Mouse (Mus musculus): ENCODE data around the gene Odf2l. TPM values are rescaled to one million over a fixed set of nuclear protein-coding genes. Genes with fewer than 3 reads are reported as not detected.

The Odf2l gene
- total RNA-seq (2021): 10 to 100 TPM; 10.0 to 10.8 TPM

DNA sequence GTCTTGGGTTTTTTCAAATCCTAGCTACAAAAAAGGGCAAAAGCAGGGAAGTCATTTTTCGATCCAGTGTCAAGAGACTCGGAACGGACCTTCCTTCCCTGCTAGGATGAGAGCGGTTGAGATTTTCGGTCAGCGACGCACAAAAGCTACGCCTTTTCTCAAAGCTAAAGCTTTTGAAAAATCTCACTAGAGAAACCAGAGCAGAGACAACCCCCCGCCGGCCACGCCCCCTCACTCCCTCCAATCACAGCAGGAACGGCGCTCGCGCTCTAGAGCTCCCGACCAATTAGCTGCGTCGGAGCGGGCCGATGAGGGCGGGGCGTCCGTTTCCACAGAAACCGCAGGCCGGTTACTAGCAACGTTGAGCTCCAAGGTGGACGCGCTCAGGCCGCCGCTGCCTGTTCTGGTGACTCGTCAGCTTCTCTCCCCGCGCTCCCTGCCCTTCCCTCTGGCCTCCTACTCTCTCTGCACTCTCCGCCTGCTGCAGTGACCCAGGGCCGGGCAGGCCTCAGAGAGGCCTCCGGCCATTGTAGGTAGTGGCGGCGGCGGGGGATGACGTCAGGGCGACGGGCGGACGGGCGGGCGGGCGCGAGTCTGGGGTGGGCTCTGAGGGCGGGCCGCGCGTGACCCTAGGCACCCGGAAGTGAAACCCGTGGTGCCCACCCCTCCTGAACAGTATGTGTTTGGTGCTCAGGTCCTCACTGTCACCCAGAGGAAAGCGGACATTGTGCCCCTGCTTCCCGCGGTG is at the start of gene Odf2l:
Odf2l (plus strand) TSS at position 335 of the 748 bp plus-strand sequence.
- intact Hi-C loops (cut with DNase I): no loop called here
- DNase-seq (ENCODE audit: low spot score): peak; percentile 95

GRCm38 (mm10) chr3:145068964-145069363 is 49.4 kb upstream of the Odf2l start:
- DNase-seq (ENCODE audit: low spot score): no peak
- intact Hi-C loops (cut with DNase I): no loop called here

GRCm38 (mm10) chr3:145072339-145072738 is 46.0 kb upstream of the Odf2l start:
- intact Hi-C loops (cut with DNase I): no loop called here
- DNase-seq (ENCODE audit: low spot score): no peak

DNA sequence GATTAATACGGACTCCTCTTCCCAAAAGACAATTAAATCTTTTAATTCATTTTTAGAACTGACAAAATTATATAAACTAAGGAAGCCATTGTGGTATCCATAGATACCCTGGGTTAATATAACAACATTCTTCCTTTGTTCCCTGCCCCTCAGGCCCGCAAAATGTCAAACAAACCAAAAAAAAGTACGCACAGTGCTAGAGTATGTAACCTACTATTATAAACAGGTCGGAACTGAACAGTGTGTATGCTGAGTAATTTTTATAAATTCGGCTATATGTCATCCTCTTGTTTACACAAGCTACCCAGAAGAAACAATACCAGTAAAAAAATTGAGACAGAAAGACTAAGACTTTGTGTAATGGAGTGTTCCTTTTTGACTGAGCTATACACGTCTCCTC is 40.0 kb upstream of the Odf2l start:
- DNase-seq (ENCODE audit: low spot score): no peak
- intact Hi-C loops (cut with DNase I): no loop called here

DNA sequence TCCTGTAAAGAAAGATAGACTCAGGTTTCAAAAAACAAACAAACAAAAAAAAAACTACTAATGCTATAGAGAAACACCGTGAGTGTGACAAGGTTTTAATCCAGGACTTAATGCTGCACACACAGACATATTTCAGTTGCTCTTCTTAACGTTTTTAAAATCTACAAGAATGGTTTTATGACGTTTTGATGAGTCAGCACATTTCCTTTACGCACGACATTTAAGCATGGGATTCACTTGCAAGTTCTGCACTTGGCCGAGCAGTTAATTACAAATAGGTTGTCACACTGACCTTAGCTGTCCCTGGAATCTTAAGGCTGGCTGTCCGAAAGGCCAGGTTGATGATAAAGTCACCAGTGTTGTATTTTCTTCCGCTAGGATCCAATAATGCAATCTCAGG is 37.5 kb upstream of the Odf2l start:
- DNase-seq (ENCODE audit: low spot score): no peak
- intact Hi-C loops (cut with DNase I): no loop called here

GRCm38 (mm10) chr3:145083081-145083480 is 35.3 kb upstream of the Odf2l start:
- DNase-seq (ENCODE audit: low spot score): no peak
- intact Hi-C loops (cut with DNase I): no loop called here

- intact Hi-C loops (cut with DNase I): no loop called here
These were observed 32.2 kb upstream of the Odf2l start for GRCm38 (mm10) chr3:145086180-145086579.

GRCm38 (mm10) chr3:145087857-145088598 is 30.4 kb upstream of the Odf2l start:
- no peak for DNase-seq (ENCODE audit: low spot score)
- intact Hi-C loops (cut with DNase I): no loop called here

More at GRCm38 (mm10) chr3:145086180-145086579, 32.2 kb upstream of the Odf2l start:
- DNase-seq (ENCODE audit: low spot score): no peak

GRCm38 (mm10) chr3:145099291-145099690 is 19.1 kb upstream of the Odf2l start, which contains the start of gene Clca2:
Gene Clca2, minus strand, starts transcription at chr3:145099443.
- intact Hi-C loops (cut with DNase I): no loop called here
- no peak for DNase-seq (ENCODE audit: low spot score)

- DNase-seq (ENCODE audit: low spot score): peak; percentile 51
- intact Hi-C loops (cut with DNase I): no loop called here
These were observed 16.4 kb upstream of the Odf2l start for GRCm38 (mm10) chr3:145101891-145102555.

DNA sequence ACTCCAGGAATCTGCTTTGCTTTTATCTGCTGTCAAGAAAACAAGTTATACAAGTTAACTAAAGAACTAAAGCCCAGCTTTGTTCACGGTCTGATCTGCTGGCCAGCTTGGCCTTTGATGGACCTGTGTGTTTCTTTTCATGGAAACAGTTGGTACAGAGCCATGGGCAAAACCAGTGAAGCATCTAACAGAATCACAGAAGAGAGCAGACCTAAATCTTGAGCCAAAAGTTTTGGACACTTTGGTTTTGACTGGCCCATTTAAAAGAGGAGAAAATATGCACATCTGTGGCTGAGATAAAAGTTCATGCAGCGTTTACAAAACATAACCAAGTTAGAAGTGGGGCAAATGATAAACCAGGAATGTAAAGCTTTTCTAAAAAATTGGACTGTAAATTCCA is 15.1 kb upstream of the Odf2l start:
- DNase-seq (ENCODE audit: low spot score): no peak
- intact Hi-C loops (cut with DNase I): no loop called here

DNA sequence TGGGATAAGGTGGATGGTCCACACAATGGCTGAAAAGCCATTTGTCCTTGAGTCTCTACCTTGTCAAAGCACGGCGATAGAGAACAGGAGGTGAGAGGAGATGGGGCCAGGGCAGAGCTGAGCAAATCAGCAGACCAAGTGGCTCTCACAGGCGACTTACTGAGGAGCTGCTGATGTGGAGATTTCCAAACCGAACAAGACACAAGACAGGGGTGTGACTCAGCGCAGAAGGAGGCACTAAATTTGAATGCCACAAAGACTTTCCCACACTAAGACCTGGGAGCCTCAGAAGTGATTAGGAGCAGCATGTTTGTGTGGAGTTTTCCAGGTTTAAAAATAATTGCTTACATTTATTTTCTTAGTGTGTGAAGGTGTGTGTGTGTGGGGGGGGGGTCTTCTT is 14.6 kb upstream of the Odf2l start:
- intact Hi-C loops (cut with DNase I): no loop called here
- DNase-seq (ENCODE audit: low spot score): no peak

- DNase-seq (ENCODE audit: low spot score): no peak
- intact Hi-C loops (cut with DNase I): no loop called here
These were observed 13.2 kb upstream of the Odf2l start for GRCm38 (mm10) chr3:145105076-145105772.

- intact Hi-C loops (cut with DNase I): no loop called here
- DNase-seq (ENCODE audit: low spot score): no peak
These were observed 12.4 kb upstream of the Odf2l start for GRCm38 (mm10) chr3:145105773-145106504.

- intact Hi-C loops (cut with DNase I): no loop called here
- no peak for DNase-seq (ENCODE audit: low spot score)
These were observed 3.2 kb upstream of the Odf2l start for GRCm38 (mm10) chr3:145115169-145115568.

- DNase-seq (ENCODE audit: low spot score): no peak
- intact Hi-C loops (cut with DNase I): no loop called here
These were observed 751 bp upstream of the Odf2l start for GRCm38 (mm10) chr3:145117637-145118036.

DNA sequence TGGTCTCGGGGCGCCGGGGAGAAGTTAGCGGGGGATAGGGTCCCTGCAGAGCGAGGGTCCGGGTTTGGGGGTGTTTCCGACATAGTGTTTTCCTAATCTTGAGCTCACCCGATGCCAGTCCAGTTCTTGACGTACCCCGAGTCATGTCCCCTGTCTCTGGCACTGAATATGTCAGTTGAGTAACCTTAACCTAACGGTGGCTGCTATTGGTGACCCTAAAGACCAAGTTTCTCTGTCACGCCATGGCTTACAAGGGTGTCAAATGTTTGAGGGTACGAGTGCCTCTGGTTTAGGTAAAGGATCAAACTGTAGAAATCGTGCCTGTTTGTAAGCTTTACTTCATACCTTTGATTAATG is 592 bp downstream of the Odf2l start:
- intact Hi-C loops (cut with DNase I): no loop called here
- DNase-seq (ENCODE audit: low spot score): no peak

GRCm38 (mm10) chr3:145119425-145119824 is 1.0 kb downstream of the Odf2l start:
- DNase-seq (ENCODE audit: low spot score): no peak
- intact Hi-C loops (cut with DNase I): no loop called here

GRCm38 (mm10) chr3:145126618-145127017 is 8.2 kb downstream of the Odf2l start:
- no peak for DNase-seq (ENCODE audit: low spot score)
- intact Hi-C loops (cut with DNase I): loop anchor here (5.0 to 10.0 kb wide), 2 partner anchors 99 to 798 kb away; partner anchors contain the start of gene Bcl10

Measured in heart, postnatal 25 days (tissue).